Mouse (Mus musculus) myocyte (in vitro differentiated cells): ENCODE results near the gene Vgll4.

Source experiments
- CEBPB ChIP-seq: IDR thresholded peaks from 2 replicates; pipeline ENCODE4 v1.6.1; 2011; ENCODE audit warnings: mild to moderate bottlenecking, moderate library complexity; ENCODE audit not compliant: poor library complexity, insufficient read depth, severe bottlenecking
- E2F4 ChIP-seq: IDR thresholded peaks from one replicate; pipeline ENCODE4 v1.6.1; 2011; ENCODE audit warnings: mild to moderate bottlenecking, control low read depth, moderate library complexity; ENCODE audit not compliant: insufficient read depth
- MAX ChIP-seq: IDR thresholded peaks from one replicate; pipeline ENCODE4 v1.6.1; 2011; ENCODE audit warnings: low read depth, mild to moderate bottlenecking, control low read depth
- MYOD1 ChIP-seq, 3 experiments: IDR thresholded peaks; one replicate each; pipeline ENCODE4 v1.6.1; 2011; ENCODE audit warnings: control low read depth in 2 of 3, low read depth in 2 of 3, mild to moderate bottlenecking in 2 of 3, moderate library complexity in 1 of 3; ENCODE audit not compliant: insufficient read length in 2 of 3, control insufficient read depth in 1 of 3
- MYOG ChIP-seq, 3 experiments: IDR thresholded peaks; one replicate each; pipeline ENCODE4 v1.6.1; 2011; ENCODE audit warnings: control low read depth in 2 of 3, low read depth in 2 of 3, mild to moderate bottlenecking in 2 of 3; ENCODE audit not compliant: insufficient read length in 2 of 3, control insufficient read depth in 1 of 3, insufficient read depth in 1 of 3
- POLR2A ChIP-seq: IDR thresholded peaks from one replicate; pipeline ENCODE4 v1.6.1; 2011; ENCODE audit warnings: low read depth, mild to moderate bottlenecking, control low read depth, moderate library complexity; ENCODE audit not compliant: insufficient read length
- POLR2AphosphoS2 ChIP-seq: IDR thresholded peaks from one replicate; pipeline ENCODE4 v1.6.1; 2011; ENCODE audit warnings: low read depth, control low read depth; ENCODE audit not compliant: insufficient read length
- REST ChIP-seq: IDR thresholded peaks from one replicate; pipeline ENCODE4 v1.6.1; 2011; ENCODE audit warnings: mild to moderate bottlenecking, control low read depth, moderate library complexity; ENCODE audit not compliant: insufficient read depth, insufficient read length
- SRF ChIP-seq: IDR thresholded peaks from one replicate; pipeline ENCODE4 v1.6.1; 2011; ENCODE audit warnings: low read depth; ENCODE audit not compliant: control insufficient read depth, insufficient read length
- TCF12 ChIP-seq: IDR thresholded peaks from one replicate; pipeline ENCODE4 v1.6.1; 2011; ENCODE audit warnings: mild to moderate bottlenecking, control low read depth; ENCODE audit not compliant: poor library complexity, insufficient read depth, severe bottlenecking
- TCF3 ChIP-seq: IDR thresholded peaks from one replicate; pipeline ENCODE4 v1.6.1; 2011; ENCODE audit warnings: low read depth, control low read depth; ENCODE audit not compliant: insufficient read length
- USF1 ChIP-seq: IDR thresholded peaks from one replicate; pipeline ENCODE4 v1.6.1; 2011; ENCODE audit warnings: low read depth, mild to moderate bottlenecking, control low read depth, moderate library complexity

DNA sequence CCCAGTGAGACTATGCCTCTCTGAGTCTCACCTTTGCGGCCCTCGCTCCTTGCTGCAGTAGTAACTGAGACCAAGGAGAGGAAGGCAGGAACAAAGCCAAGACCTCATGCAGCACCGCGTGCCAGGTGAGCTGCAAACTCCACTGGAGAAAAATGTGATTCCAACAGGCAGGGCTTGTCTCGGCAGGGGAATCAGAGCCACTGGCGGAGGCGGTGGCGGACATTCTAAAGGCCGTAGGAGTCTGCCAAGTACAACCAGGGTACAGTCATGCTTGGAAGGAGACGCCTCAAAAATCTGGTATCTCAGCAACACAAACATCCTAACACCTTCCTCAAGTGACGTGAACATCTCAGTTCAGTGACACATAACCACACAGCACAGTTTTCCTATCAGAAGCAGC is 35.7 kb downstream of the Vgll4 start:
- TF ChIP-seq POLR2A: no peak
- TF ChIP-seq MYOG (IDR thresholded peaks at IDR 0.05; ENCODE audit: control insufficient read depth in 1 of 3, insufficient read depth in 1 of 3, insufficient read length in 2 of 3, low read depth in 2 of 3): no peak
- TF ChIP-seq MAX: no peak
- TF ChIP-seq E2F4: no peak
- TF ChIP-seq MYOD1 (IDR thresholded peaks at IDR 0.05; ENCODE audit: control insufficient read depth in 1 of 3, insufficient read length in 2 of 3, low read depth in 2 of 3): no peak
- no peak for TF ChIP-seq USF1
- TF ChIP-seq SRF: no peak
- TF ChIP-seq POLR2AphosphoS2: no peak
- TF ChIP-seq REST: no peak
- no peak for TF ChIP-seq CEBPB
- TF ChIP-seq TCF12: no peak
- TF ChIP-seq TCF3: no peak
